Mouse (Mus musculus): ENCODE measurements around the gene Cdh22.

- TF ChIP-seq POLR2A (IDR thresholded peaks at IDR 0.05; ENCODE audit: low read depth, low read length) (no peak), CTCF (conservative IDR thresholded peaks at IDR 0.05; ENCODE audit: insufficient read depth, insufficient read length, low read depth, low read length) (no peak)
Measured at GRCm38 (mm10) chr2:165256213-165256612, 21.6 kb upstream of the Cdh22 start.

Data from kidney, adult 2 months (tissue).